Mouse (Mus musculus): ENCODE results near the gene Tom1.

The Tom1 gene

DNA sequence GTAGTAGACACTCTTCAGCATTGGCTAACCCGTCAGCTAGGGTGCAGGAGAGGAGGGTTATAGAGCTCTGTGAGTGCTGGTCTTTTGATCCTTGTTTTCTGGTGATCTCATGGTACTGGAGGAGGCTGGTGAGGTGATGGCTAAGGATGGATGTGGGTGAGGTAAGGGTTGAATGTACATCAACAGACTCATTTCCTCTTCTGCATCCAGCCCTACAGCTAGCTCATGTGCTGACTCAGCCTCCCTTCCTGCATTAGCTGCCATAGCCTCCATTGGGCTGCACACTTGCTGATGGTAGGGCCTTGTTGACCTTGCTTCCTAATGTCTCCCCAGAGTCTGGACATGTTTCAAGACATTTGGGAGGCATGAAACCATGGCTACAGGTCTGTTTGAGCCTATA lies 9.5 kb downstream of the Tom1 start:
- no peak for DNase-seq

GRCm38 (mm10) chr8:75046303-75046702 lies 12.8 kb downstream of the Tom1 start:
- no peak for DNase-seq

- DNase-seq, result no peak
Observed at GRCm38 (mm10) chr8:75047784-75048183, 14.3 kb downstream of the Tom1 start.

DNA sequence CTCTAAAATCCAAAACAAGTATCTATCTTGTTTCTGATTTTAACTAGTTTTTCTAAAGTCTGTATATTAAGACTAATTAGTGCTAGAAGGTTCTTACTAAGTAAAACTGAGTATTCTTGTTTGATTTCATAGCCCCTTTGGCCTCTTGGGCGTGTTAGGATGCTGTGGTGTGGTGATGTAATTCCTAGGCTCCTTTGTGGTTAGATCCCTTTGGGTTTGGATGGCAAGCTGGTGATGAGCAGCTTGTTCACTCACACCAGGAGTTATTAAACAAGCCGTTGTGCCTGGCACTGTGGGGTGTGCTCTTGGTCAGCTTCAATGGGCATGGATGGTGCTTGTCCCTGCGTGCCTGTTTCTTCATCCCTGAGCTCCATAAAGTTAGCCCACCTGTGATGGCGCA lies 19.8 kb downstream of the Tom1 start:
- DNase-seq, result no peak

DNA sequence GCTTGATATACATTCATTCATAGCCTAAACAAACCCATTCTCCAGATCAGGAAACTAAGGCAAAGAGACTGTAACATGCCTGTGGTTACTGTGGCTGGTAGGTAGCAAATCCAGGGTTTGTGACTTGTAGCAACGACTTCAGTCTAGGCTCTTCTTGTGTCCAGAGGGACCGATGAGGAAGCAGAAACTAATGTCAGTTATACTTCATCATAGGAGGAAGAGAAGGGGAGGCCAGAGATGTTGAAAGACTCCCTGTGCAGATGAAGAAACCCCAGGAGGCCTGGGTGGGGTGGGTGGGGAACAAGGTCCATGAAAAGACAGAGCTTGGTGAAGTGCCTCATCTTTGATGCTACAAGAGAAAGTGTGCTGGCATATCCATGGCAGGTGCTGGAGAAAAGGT lies 22.2 kb downstream of the Tom1 start:
- no peak for DNase-seq

GRCm38 (mm10) chr8:75060022-75060421 lies 26.5 kb downstream of the Tom1 start:
- no peak for DNase-seq

DNA sequence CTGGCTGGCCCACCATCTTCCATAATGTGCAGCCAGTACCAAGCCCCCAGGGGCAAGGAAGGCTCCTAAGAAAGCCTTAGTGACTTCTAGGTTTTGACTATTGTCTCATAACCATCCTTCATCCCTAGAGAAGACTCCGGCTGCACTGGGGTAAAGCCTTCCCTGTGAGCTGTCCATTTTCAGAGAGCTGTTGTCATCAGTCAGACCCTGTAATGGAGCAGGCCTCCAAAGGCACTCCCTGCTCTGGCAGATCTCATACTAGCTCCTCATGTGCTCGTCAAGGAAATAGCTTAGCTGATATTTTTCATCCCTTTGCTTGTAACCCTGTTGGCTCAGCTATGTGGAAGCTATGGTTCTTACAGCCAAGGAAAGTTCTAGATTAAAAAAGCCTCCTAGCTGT lies 27.3 kb downstream of the Tom1 start:
- DNase-seq, result no peak

GRCm38 (mm10) chr8:75063290-75063689 lies 29.8 kb downstream of the Tom1 start:
- peak in 1 of 2 experiments; percentile 20 for DNase-seq

- no peak for DNase-seq
Observed at GRCm38 (mm10) chr8:75064790-75065189, 31.3 kb downstream of the Tom1 start.

DNA sequence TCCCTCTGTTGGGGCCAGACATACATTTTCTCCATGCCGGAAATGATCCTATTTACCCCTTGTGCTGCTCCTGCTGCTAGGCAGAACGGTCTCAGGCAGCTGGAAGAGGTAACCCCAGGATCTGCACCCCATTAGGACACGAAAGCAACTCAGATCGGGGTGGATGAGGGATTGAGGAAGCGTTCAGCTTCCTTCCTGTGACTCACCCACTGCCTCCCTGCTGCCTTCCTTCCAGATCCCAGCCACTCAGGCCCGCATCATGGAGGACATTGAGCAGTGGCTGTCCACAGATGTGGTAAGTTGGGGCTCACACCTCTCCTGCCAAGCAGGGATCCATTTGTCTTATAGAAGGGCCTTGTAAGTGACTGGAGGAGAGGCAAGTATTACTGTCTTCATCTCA lies 33.8 kb downstream of the Tom1 start:
- DNase-seq, result no peak

DNA sequence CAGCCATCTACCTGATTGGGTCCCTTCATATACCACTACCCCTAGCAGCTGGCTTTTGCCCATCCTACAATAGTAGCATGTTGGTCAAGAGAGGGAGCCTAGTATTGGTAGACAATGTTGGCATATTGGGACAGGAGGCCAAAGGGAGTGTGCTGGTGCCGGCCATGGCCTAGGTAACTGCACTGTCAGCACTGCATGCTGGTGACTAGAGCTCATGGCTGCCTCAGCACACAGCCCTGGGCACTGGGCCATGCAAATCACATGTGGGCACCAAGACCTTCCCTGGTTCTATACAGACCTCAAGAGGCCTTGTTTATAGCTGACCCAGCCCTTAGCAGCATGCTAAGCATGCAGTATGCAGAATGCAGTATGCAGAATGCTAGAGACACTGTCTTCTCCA lies 36.8 kb downstream of the Tom1 start:
- peak in 1 of 2 experiments; percentile 29 for DNase-seq

- peak; percentile 76 to 90 for DNase-seq
Observed at GRCm38 (mm10) chr8:75071627-75072346, 38.3 kb downstream of the Tom1 start.

- no peak for DNase-seq
Observed at GRCm38 (mm10) chr8:75074876-75075275, 41.4 kb downstream of the Tom1 start.

DNA sequence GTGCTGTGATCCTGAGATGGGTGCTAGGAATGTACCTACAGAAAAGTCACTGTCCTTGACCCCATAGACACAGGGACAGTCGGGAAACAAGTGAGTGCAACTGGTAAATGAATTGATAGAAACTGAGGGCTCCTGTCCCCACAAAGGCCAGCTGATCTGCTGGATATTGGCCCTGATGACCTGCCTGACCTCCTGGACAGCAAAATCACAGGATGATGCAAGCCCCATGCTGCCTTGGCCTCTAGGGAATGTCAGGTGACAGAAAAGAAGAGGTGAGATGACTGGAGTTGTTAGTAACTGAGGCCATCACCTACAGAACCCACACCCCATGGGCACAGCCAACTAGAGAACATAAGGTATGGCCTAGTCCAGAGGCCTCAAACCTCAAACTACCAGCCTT lies 44.7 kb downstream of the Tom1 start:
- DNase-seq, result no peak

DNA sequence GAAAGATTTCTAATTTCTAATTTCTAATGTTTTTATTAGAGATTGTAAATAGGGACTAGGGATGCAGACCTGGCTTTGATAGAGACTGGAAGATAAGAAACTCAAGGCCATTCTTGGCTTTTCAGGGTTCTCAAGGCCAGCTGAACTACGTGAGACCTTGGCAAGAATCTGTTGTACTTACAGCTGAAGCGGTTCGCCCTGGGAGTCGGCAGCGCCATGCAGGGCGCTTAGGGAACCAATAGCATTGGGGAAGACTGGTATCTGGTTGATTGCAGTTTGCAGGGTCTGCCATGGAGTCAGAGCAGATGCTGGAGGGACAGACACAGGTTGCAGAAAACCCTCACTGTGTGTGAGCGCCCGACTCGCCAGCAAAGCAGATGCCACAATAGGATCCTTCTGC lies 45.3 kb downstream of the Tom1 start:
- no peak for DNase-seq

DNA sequence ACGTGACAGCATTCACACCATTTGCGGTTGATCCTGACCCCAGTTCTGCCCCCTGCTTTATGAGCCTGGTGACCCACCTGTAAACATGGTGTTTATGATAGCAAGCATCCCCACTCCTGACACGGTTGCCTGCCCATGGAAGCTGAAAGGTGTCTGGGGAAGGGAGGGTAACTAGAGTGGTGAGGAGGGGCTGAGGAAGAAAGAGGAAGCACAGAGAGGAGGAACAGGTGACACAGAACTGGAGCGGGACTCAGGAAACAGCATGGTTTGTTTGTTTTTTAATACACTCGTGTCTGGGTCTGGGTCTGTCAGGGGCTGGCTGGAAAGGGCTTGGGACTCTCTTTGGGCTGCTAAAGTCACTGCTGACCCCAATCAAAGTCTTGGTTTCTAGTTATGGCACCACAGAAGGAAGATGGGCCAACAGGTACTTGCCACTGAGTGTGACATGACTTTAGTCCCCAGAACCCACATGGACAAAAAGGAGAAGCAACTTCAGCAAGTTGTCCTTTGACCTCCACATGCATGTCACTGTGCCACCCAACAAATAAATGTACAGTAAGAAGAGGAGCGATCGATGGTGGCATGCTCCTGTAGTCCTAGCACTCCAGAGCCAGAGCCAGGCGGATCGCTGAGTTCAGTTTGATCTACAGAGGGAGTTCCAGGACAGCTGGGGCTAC lies 48.0 kb downstream of the Tom1 start:
- no peak for DNase-seq

- no peak for DNase-seq
Observed at GRCm38 (mm10) chr8:75082181-75082805, 48.8 kb downstream of the Tom1 start.

DNA sequence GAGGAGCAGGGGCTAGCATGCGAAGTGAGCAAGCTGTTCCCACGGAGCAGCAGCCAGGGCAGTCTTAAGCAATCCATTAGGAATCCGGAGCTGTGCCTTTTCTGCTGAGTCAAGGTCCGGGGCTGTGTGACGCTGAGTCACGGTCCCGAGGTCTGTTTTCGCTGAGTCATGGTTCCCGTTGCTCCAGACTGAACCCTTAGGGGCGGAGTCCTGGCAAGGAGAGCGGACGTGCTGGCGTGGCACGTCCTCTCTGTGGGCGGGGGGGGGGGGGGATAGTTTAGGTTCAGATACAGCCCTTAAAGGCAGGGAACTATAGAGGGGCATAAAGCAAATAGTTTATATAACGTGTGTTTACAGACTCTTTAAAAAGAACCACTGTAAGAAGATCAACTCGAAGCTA lies 50.3 kb downstream of the Tom1 start:
- DNase-seq, result peak; percentile 96

- DNase-seq, result no peak
Observed at GRCm38 (mm10) chr8:75084382-75085064, 51.0 kb downstream of the Tom1 start.

- no peak for DNase-seq
Observed at GRCm38 (mm10) chr8:75086002-75086401, 52.5 kb downstream of the Tom1 start.

DNA sequence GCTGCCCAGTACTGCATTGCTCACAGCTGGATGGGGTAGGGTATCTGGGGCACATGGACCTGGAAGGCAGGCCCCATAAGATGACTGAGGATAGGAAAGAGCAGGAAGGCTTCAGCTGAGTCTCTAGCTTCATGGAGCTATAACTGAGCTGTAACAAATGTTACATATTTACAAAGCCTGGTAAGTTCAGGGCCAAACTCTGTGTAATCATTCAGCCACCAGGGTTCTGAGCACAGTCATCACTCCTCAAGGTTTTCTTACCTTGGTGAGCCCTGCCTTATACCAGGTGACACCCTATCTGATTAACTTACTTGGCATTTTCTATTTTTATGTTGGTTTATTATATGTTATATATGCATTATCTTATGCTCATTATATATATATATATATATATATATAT lies 53.6 kb downstream of the Tom1 start:
- peak; percentile 48 to 50 for DNase-seq

GRCm38 (mm10) chr8:75088989-75089881 lies 55.7 kb downstream of the Tom1 start:
- peak; percentile 89 to 94 for DNase-seq

Data from kidney, adult 8-10 months (tissue).